Mouse (Mus musculus): ENCODE data around the gene Nup214. TPM values are rescaled to one million over a fixed set of nuclear protein-coding genes. Genes with fewer than 3 reads are reported as not detected.

Nup214 gene
- polyA plus RNA-seq, 1 experiment from 2014 or later = 58.8 TPM

- Histone ChIP-seq H3K9ac (ENCODE audit: low read length) (no peak overlapping the region), H3K9me3 (replicated peaks; ENCODE audit: control insufficient read depth, low read length) (no peaks in the 10 kb centered on the region), H3K4me1 (ENCODE audit: control insufficient read depth, insufficient read depth, low read length) (no peaks in the 10 kb centered on the region), H3K4me3 (replicated peaks; ENCODE audit: low read length) (no peak overlapping the region), H3K4me2 (ENCODE audit: low read depth, low read length) (no peak overlapping the region), H3K27me3 (ENCODE audit: control insufficient read depth, insufficient read depth, low read length) (no peaks in the 10 kb centered on the region), H3K36me3 (ENCODE audit: control insufficient read depth, insufficient read depth, low read length) (no peaks in the 10 kb centered on the region), H3K27ac (ENCODE audit: low read length) (no peak overlapping the region)
- ATAC-seq (ENCODE audit: insufficient read depth, low FRiP score) = no peak
- 71% methylated on average over 7 of the region's 7 CpGs for WGBS
Observed at GRCm38 (mm10) chr2:32063451-32064151, 89.4 kb downstream of the Nup214 start.

DNA sequence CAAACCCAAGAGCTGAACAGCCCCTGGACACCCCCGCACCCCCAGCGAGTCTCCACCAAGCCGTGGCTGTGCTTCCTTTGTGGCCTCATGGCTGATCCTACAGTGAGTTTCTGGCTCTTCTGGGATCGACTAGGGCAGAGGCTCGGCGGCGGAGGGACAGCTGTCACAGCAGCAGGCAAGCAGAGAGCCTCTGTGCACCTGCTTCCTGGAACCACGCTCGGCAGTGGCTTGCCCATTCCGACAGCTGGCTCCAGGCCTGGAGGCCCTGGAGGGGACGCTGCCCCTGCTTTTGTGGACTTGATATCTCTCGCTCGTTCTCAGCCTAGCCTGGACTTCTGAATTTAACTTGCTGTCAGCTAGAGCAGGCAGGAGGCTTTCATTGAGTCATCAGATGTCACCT is 90.7 kb downstream of the Nup214 start:
- no peak overlapping the region for H3K4me3 ChIP-seq (replicated peaks; ENCODE audit: low read length)
- WGBS = 60% methylated on average over 13 of the region's 13 CpGs
- ATAC-seq (ENCODE audit: insufficient read depth, low FRiP score) = no peak

DNA sequence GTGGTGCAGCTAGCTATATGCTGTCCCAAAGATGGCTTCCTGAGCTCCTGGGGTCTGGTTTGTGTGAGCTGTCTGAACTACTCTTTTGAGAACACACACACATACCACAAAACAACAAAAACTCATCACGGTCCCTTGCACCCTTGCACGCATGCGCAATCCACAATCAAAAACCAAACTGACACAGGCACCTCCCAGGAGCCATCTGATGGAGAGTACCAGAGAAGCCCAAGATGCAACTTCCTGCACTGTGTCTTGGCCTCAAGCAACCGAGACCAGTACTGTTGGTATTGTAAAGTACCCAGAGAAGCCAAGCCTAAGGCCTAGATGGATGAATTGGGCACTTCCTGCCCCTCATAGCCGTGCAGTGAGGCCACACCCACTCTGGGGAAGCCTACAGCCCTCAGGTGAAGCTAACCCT is 91.1 kb downstream of the Nup214 start:
- ATAC-seq (ENCODE audit: insufficient read depth, low FRiP score) = no peak
- WGBS = 75% methylated on average over 5 of the region's 5 CpGs
- Histone ChIP-seq H3K4me3 (replicated peaks; ENCODE audit: low read length) (no peak overlapping the region), H3K27ac (ENCODE audit: low read length) (no peak overlapping the region), H3K9ac (ENCODE audit: low read length) (no peak overlapping the region), H3K4me1 (ENCODE audit: control insufficient read depth, insufficient read depth, low read length) (no peaks in the 10 kb centered on the region), H3K36me3 (ENCODE audit: control insufficient read depth, insufficient read depth, low read length) (no peaks in the 10 kb centered on the region), H3K4me2 (ENCODE audit: low read depth, low read length) (no peak overlapping the region), H3K27me3 (ENCODE audit: control insufficient read depth, insufficient read depth, low read length) (no peaks in the 10 kb centered on the region), H3K9me3 (replicated peaks; ENCODE audit: control insufficient read depth, low read length) (no peaks in the 10 kb centered on the region)

More for the DNA sequence above, 90.7 kb downstream of the Nup214 start:
- no peaks in the 10 kb centered on the region for H3K9me3 ChIP-seq (replicated peaks; ENCODE audit: control insufficient read depth, low read length)
- no peak overlapping the region for H3K27ac ChIP-seq (ENCODE audit: low read length)
- no peaks in the 10 kb centered on the region for H3K27me3 ChIP-seq (ENCODE audit: control insufficient read depth, insufficient read depth, low read length)
- H3K36me3 ChIP-seq (ENCODE audit: control insufficient read depth, insufficient read depth, low read length) = no peaks in the 10 kb centered on the region
- H3K4me1 ChIP-seq (ENCODE audit: control insufficient read depth, insufficient read depth, low read length) = no peaks in the 10 kb centered on the region
- no peak overlapping the region for H3K4me2 ChIP-seq (ENCODE audit: low read depth, low read length)
- no peak overlapping the region for H3K9ac ChIP-seq (ENCODE audit: low read length)

DNA sequence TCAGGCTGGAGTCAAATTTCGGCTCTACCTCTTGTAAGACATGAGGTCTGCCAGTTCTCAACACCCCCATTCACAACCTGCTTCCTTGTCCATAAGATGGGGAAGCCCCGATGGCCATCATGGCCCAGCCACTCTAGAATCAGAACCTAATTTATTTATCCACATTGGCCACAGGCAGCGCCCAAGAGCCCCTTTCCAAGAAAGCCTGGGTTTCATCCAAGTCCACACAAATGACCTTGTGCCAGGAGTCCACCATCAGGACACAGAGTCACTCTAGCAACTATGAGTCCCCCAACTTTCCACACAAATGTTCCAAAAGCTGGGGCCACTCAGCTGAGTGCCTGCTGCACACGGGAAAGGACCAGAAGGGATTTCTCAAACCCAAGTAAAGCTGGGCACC is 91.8 kb downstream of the Nup214 start:
- Histone ChIP-seq H3K4me1 (ENCODE audit: control insufficient read depth, insufficient read depth, low read length) (no peaks in the 10 kb centered on the region), H3K27me3 (ENCODE audit: control insufficient read depth, insufficient read depth, low read length) (no peaks in the 10 kb centered on the region), H3K4me2 (ENCODE audit: low read depth, low read length) (no peak overlapping the region), H3K9ac (ENCODE audit: low read length) (no peak overlapping the region), H3K36me3 (ENCODE audit: control insufficient read depth, insufficient read depth, low read length) (no peaks in the 10 kb centered on the region), H3K9me3 (replicated peaks; ENCODE audit: control insufficient read depth, low read length) (no peaks in the 10 kb centered on the region), H3K4me3 (replicated peaks; ENCODE audit: low read length) (no peak overlapping the region), H3K27ac (ENCODE audit: low read length) (no peak overlapping the region)
- WGBS = 73% methylated on average over 4 of the region's 4 CpGs
- ATAC-seq (ENCODE audit: insufficient read depth, low FRiP score) = no peak

- H3K27ac ChIP-seq (ENCODE audit: low read length) = no peak overlapping the region
- 51% methylated on average over 31 of the region's 31 CpGs for WGBS
- H3K9ac ChIP-seq (ENCODE audit: low read length) = no peak overlapping the region
- no peak for ATAC-seq (ENCODE audit: insufficient read depth, low FRiP score)
- no peak overlapping the region for H3K4me3 ChIP-seq (replicated peaks; ENCODE audit: low read length)
- H3K9me3 ChIP-seq (replicated peaks; ENCODE audit: control insufficient read depth, low read length) = no peaks in the 10 kb centered on the region
- no peaks in the 10 kb centered on the region for H3K27me3 ChIP-seq (ENCODE audit: control insufficient read depth, insufficient read depth, low read length)
- no peak overlapping the region for H3K4me2 ChIP-seq (ENCODE audit: low read depth, low read length)
- H3K36me3 ChIP-seq (ENCODE audit: control insufficient read depth, insufficient read depth, low read length) = no peaks in the 10 kb centered on the region
- no peaks in the 10 kb centered on the region for H3K4me1 ChIP-seq (ENCODE audit: control insufficient read depth, insufficient read depth, low read length)
Observed at GRCm38 (mm10) chr2:32068811-32069607, 94.8 kb downstream of the Nup214 start.

DNA sequence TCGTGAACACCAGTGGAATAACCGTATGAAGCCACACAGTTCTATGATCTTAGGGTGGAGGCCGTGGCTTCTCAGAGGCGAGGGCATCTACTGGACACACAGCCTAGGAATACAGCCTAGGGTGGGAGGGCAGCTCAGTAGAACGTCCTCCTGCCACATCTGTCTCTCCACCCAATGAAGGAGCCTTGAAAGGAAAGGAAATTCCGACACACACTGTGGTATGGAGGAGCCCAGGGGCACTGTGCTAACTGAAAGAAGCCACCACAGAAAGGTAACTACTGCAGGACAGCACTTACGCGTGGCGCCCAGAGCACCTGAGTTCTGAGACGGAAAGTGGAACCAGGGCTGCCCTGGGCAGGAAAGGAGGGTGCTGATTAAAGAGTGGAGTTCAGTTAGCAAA is 96.5 kb downstream of the Nup214 start:
- H3K4me2 ChIP-seq (ENCODE audit: low read depth, low read length) = no peak overlapping the region
- H3K4me3 ChIP-seq (replicated peaks; ENCODE audit: low read length) = no peak overlapping the region
- ATAC-seq (ENCODE audit: insufficient read depth, low FRiP score) = no peak
- H3K27me3 ChIP-seq (ENCODE audit: control insufficient read depth, insufficient read depth, low read length) = no peaks in the 10 kb centered on the region
- no peaks in the 10 kb centered on the region for H3K36me3 ChIP-seq (ENCODE audit: control insufficient read depth, insufficient read depth, low read length)
- H3K4me1 ChIP-seq (ENCODE audit: control insufficient read depth, insufficient read depth, low read length) = no peaks in the 10 kb centered on the region
- H3K9ac ChIP-seq (ENCODE audit: low read length) = no peak overlapping the region
- H3K27ac ChIP-seq (ENCODE audit: low read length) = no peak overlapping the region
- WGBS = 90% methylated on average over 10 of the region's 10 CpGs
- no peaks in the 10 kb centered on the region for H3K9me3 ChIP-seq (replicated peaks; ENCODE audit: control insufficient read depth, low read length)

DNA sequence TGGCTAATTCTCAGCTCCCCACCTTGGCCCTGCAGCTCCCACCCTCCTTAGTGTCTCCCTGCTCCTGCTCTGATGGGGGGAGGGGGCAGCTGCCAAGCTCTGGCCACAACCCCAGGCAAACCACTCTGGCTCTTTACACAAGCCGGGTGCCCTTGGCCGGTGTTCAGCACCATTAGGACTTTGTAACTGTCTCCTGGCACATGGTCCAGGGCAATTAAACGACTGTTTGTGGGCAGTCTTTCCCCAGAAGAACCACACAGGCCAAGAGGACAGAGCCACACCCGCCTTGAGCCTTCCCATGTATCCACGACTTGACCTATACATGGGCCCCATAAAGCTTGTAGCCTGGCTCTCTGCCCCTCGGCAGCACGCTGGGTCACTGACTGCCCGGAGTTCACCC is 100.2 kb downstream of the Nup214 start:
- WGBS = 60% methylated on average over 8 of the region's 8 CpGs

DNA sequence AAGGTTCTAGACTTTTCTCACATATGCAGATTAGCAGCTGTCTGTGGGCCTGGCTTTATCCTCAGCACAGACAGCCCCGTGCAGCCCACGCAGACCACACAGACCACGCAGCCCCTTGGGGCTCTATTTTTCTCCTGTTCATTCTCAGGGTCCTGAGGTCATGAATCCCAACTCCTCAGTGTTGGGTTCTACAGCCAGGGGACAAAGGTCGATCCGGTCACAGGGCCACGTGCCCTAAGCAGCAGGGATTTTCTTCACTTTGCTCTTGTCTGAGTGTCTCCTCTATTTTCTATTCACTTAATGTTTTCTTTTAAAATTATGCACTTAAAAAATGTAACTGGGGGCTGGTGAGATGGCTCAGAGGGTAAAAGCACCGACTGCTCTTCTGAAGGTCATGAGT is 101.1 kb downstream of the Nup214 start:
- H3K27me3 ChIP-seq (ENCODE audit: control insufficient read depth, insufficient read depth, low read length) = no peaks in the 10 kb centered on the region
- no peaks in the 10 kb centered on the region for H3K36me3 ChIP-seq (ENCODE audit: control insufficient read depth, insufficient read depth, low read length)
- no peaks in the 10 kb centered on the region for H3K9me3 ChIP-seq (replicated peaks; ENCODE audit: control insufficient read depth, low read length)
- ATAC-seq (ENCODE audit: insufficient read depth, low FRiP score) = no peak
- H3K9ac ChIP-seq (ENCODE audit: low read length) = no peak overlapping the region
- 68% methylated on average over 7 of the region's 7 CpGs for WGBS
- no peak overlapping the region for H3K4me3 ChIP-seq (replicated peaks; ENCODE audit: low read length)
- no peaks in the 10 kb centered on the region for H3K4me1 ChIP-seq (ENCODE audit: control insufficient read depth, insufficient read depth, low read length)
- no peak overlapping the region for H3K27ac ChIP-seq (ENCODE audit: low read length)
- no peak overlapping the region for H3K4me2 ChIP-seq (ENCODE audit: low read depth, low read length)

More for the DNA sequence above, 100.2 kb downstream of the Nup214 start:
- H3K4me1 ChIP-seq (ENCODE audit: control insufficient read depth, insufficient read depth, low read length) = no peaks in the 10 kb centered on the region
- no peaks in the 10 kb centered on the region for H3K27me3 ChIP-seq (ENCODE audit: control insufficient read depth, insufficient read depth, low read length)
- H3K27ac ChIP-seq (ENCODE audit: low read length) = no peak overlapping the region
- ATAC-seq (ENCODE audit: insufficient read depth, low FRiP score) = no peak
- no peak overlapping the region for H3K4me3 ChIP-seq (replicated peaks; ENCODE audit: low read length)
- no peak overlapping the region for H3K9ac ChIP-seq (ENCODE audit: low read length)
- no peaks in the 10 kb centered on the region for H3K9me3 ChIP-seq (replicated peaks; ENCODE audit: control insufficient read depth, low read length)
- no peaks in the 10 kb centered on the region for H3K36me3 ChIP-seq (ENCODE audit: control insufficient read depth, insufficient read depth, low read length)
- H3K4me2 ChIP-seq (ENCODE audit: low read depth, low read length) = no peak overlapping the region

- H3K4me1 ChIP-seq (ENCODE audit: control insufficient read depth, insufficient read depth, low read length) = no peaks in the 10 kb centered on the region
- H3K4me2 ChIP-seq (ENCODE audit: low read depth, low read length) = no peak overlapping the region
- H3K9me3 ChIP-seq (replicated peaks; ENCODE audit: control insufficient read depth, low read length) = no peaks in the 10 kb centered on the region
- H3K9ac ChIP-seq (ENCODE audit: low read length) = no peak overlapping the region
- no peak for ATAC-seq (ENCODE audit: insufficient read depth, low FRiP score)
- H3K27ac ChIP-seq (ENCODE audit: low read length) = peak overlapping the region; percentile 2; the same call in 1 of the 2 replicates
- no peak overlapping the region for H3K4me3 ChIP-seq (replicated peaks; ENCODE audit: low read length)
- 77% methylated on average over 10 of the region's 10 CpGs for WGBS
- H3K36me3 ChIP-seq (ENCODE audit: control insufficient read depth, insufficient read depth, low read length) = no peaks in the 10 kb centered on the region
- H3K27me3 ChIP-seq (ENCODE audit: control insufficient read depth, insufficient read depth, low read length) = peaks cover 15% of the 10 kb centered on the region
Observed at GRCm38 (mm10) chr2:32077744-32078143, 103.5 kb downstream of the Nup214 start.
